Mouse (Mus musculus): ENCODE measurements around the gene Map2k3. TPM values are rescaled to one million over a fixed set of nuclear protein-coding genes. Genes with fewer than 3 reads are reported as not detected.

Map2k3 gene
- polyA plus RNA-seq, 1 experiment from 2014 or later: 86.4 TPM

DNA sequence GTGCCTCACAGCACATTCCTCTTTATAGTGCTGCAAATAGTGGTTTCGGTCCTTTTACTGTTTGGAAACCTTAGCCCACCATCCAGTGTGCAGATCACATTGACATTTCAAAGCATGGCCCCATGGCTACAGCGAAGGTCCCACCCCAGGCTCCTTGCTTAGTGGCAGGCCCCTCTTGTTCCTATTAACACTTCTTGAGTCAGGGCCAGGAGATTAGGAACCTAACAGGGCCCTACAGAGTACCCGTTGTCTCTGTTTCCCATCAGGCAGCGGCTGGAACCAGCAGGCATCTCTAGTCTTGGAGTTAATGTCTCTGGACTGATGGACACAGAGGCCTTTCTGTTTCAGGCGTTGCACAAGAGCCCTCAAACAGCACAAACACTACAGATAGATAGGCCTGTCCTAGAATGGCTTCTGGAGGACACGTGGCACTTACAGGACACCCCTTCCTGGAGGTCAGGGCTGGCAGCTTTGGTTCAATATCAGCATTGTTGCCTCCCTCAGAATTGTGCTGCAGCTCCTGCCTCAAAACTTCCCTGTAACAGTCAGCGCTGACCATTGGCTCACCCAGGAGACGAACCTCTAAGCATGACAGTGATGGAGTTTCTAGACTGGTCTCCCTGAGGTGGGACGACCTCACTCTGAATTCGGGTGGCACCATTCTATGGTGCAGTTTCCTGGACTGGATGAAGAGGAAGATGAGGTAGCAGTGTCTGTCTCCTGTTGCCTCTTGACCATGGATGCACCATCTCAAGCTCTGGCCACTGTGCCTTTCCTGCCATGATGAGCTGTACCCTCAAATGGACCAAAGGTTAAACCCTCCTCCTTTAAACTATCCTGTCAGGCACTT, 22.6 kb downstream of the Map2k3 start:
- no peak overlapping the region for H3K27ac ChIP-seq (ENCODE audit: low read depth, low read length)

DNA sequence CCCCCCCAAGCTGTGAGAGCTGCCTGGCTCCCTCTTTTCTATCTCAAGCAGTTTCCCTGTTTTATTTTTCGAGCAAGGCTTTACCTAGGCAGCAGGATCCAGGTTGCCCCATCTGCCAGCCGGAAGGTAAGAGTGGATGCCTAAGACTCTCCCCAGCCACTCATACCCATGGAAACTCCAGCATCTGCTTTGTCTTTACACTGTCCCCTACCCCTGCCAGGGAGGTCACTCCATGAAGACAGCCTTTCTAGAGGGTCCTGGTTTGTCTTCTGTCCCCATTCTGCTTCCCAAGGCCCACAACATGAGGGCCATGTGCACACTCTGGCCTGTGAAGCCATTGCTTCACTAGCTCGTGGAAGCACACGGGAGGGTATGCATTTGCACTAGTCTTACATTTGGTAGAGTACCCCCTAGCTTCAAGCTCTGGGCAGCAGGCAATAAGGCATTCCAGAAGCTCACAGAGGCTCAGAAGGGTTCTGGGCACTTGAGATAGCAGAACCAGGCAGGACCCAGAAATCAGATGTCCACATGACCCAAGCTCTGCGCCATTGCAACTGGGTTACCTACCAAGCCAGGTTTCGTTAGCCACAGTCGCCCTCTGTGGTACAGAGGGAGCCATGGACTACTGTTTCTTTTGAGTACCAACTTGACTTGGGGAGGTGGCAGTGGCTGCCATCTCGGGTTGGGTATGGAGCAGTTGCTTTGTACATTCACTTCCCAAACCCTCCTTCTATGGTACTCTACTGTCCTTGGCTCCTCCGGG, 24.0 kb downstream of the Map2k3 start:
- Histone ChIP-seq H3K9ac (ENCODE audit: low read depth, low read length) (no peak overlapping the region), H3K27ac (ENCODE audit: low read depth, low read length) (no peak overlapping the region), H3K27me3 (replicated peaks; ENCODE audit: control insufficient read depth, insufficient read depth, low read length) (no peaks in the 10 kb centered on the region), H3K9me3 (ENCODE audit: control insufficient read depth) (no peaks in the 10 kb centered on the region), H3K4me2 (replicated peaks; ENCODE audit: low read depth) (no peak overlapping the region), H3K4me3 (ENCODE audit: low read depth, low read length) (no peak overlapping the region), H3K36me3 (ENCODE audit: control insufficient read depth, insufficient read depth) (peaks cover 23% of the 10 kb centered on the region), H3K4me1 (replicated peaks; ENCODE audit: control insufficient read depth, insufficient read depth, low read length) (no peaks in the 10 kb centered on the region)
- no peak for TF ChIP-seq CTCF (IDR thresholded peaks at IDR 0.05; ENCODE audit: low read depth)
- WGBS: 84% methylated on average over 9 of the region's 9 CpGs
- ATAC-seq: no peak

More for the DNA sequence above, 22.6 kb downstream of the Map2k3 start:
- no peaks in the 10 kb centered on the region for H3K9me3 ChIP-seq (ENCODE audit: control insufficient read depth)
- no peak for ATAC-seq
- H3K27me3 ChIP-seq (replicated peaks; ENCODE audit: control insufficient read depth, insufficient read depth, low read length): no peaks in the 10 kb centered on the region
- no peak overlapping the region for H3K4me3 ChIP-seq (ENCODE audit: low read depth, low read length)
- H3K4me1 ChIP-seq (replicated peaks; ENCODE audit: control insufficient read depth, insufficient read depth, low read length): no peaks in the 10 kb centered on the region
- TF ChIP-seq CTCF (IDR thresholded peaks at IDR 0.05; ENCODE audit: low read depth): no peak
- 74% methylated on average over 10 of the region's 10 CpGs for WGBS
- no peak overlapping the region for H3K9ac ChIP-seq (ENCODE audit: low read depth, low read length)
- H3K36me3 ChIP-seq (ENCODE audit: control insufficient read depth, insufficient read depth): peaks cover 35% of the 10 kb centered on the region
- H3K4me2 ChIP-seq (replicated peaks; ENCODE audit: low read depth): peak overlapping the region; percentile 25; the same call in 1 of the 2 replicates

GRCm38 (mm10) chr11:60958948-60959347, 27.1 kb downstream of the Map2k3 start:
- H3K4me1 ChIP-seq (replicated peaks; ENCODE audit: control insufficient read depth, insufficient read depth, low read length): no peaks in the 10 kb centered on the region
- H3K27me3 ChIP-seq (replicated peaks; ENCODE audit: control insufficient read depth, insufficient read depth, low read length): no peaks in the 10 kb centered on the region
- no peak overlapping the region for H3K27ac ChIP-seq (ENCODE audit: low read depth, low read length)
- no peak for TF ChIP-seq CTCF (IDR thresholded peaks at IDR 0.05; ENCODE audit: low read depth)
- no peaks in the 10 kb centered on the region for H3K9me3 ChIP-seq (ENCODE audit: control insufficient read depth)
- no peak for ATAC-seq
- no peak overlapping the region for H3K9ac ChIP-seq (ENCODE audit: low read depth, low read length)
- no peaks in the 10 kb centered on the region; the same call in 1 of the 2 replicates for H3K36me3 ChIP-seq (ENCODE audit: control insufficient read depth, insufficient read depth)
- H3K4me2 ChIP-seq (replicated peaks; ENCODE audit: low read depth): no peak overlapping the region
- no peak overlapping the region for H3K4me3 ChIP-seq (ENCODE audit: low read depth, low read length)
- 87% methylated on average over 4 of the region's 4 CpGs for WGBS

DNA sequence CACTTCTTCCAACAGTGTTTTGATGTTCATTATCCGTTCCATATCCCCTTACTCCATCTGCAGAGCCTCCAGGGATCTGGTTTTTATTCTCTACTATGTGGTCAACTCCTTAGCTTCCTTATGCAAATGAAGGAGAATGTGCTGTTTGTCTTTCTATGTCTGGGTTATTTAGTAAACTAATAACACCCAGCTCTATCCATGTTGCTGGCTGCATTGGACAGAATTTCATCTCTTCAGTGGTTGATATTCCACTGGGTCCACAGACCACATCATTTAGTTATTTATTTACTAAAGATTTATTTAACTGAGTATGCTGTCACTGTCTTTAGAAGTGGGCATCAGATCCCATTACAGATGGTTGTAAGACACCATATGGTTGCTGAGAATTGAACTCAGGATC, 29.3 kb downstream of the Map2k3 start:
- no peaks in the 10 kb centered on the region for H3K4me1 ChIP-seq (replicated peaks; ENCODE audit: control insufficient read depth, insufficient read depth, low read length)
- no peak overlapping the region for H3K4me3 ChIP-seq (ENCODE audit: low read depth, low read length)
- no peak overlapping the region for H3K4me2 ChIP-seq (replicated peaks; ENCODE audit: low read depth)
- no peaks in the 10 kb centered on the region for H3K36me3 ChIP-seq (ENCODE audit: control insufficient read depth, insufficient read depth)
- no peaks in the 10 kb centered on the region for H3K9me3 ChIP-seq (ENCODE audit: control insufficient read depth)
- no peak overlapping the region for H3K9ac ChIP-seq (ENCODE audit: low read depth, low read length)
- WGBS: 52% methylated on average over 1 of the region's 1 CpGs
- no peaks in the 10 kb centered on the region for H3K27me3 ChIP-seq (replicated peaks; ENCODE audit: control insufficient read depth, insufficient read depth, low read length)
- no peak for ATAC-seq
- TF ChIP-seq CTCF (IDR thresholded peaks at IDR 0.05; ENCODE audit: low read depth): no peak
- H3K27ac ChIP-seq (ENCODE audit: low read depth, low read length): no peak overlapping the region

GRCm38 (mm10) chr11:60962709-60963108, 30.9 kb downstream of the Map2k3 start:
- no peak overlapping the region for H3K4me2 ChIP-seq (replicated peaks; ENCODE audit: low read depth)
- H3K4me1 ChIP-seq (replicated peaks; ENCODE audit: control insufficient read depth, insufficient read depth, low read length): no peaks in the 10 kb centered on the region
- no peak overlapping the region for H3K27ac ChIP-seq (ENCODE audit: low read depth, low read length)
- H3K27me3 ChIP-seq (replicated peaks; ENCODE audit: control insufficient read depth, insufficient read depth, low read length): no peaks in the 10 kb centered on the region
- no peak for TF ChIP-seq CTCF (IDR thresholded peaks at IDR 0.05; ENCODE audit: low read depth)
- H3K4me3 ChIP-seq (ENCODE audit: low read depth, low read length): no peak overlapping the region
- 83% methylated on average over 5 of the region's 5 CpGs for WGBS
- ATAC-seq: no peak
- H3K9ac ChIP-seq (ENCODE audit: low read depth, low read length): no peak overlapping the region
- no peaks in the 10 kb centered on the region for H3K36me3 ChIP-seq (ENCODE audit: control insufficient read depth, insufficient read depth)
- no peaks in the 10 kb centered on the region for H3K9me3 ChIP-seq (ENCODE audit: control insufficient read depth)

GRCm38 (mm10) chr11:60966974-60967373, 35.1 kb downstream of the Map2k3 start:
- no peak overlapping the region for H3K4me3 ChIP-seq (ENCODE audit: low read depth, low read length)
- no peak overlapping the region for H3K4me2 ChIP-seq (replicated peaks; ENCODE audit: low read depth)
- no peak for TF ChIP-seq CTCF (IDR thresholded peaks at IDR 0.05; ENCODE audit: low read depth)
- no peak overlapping the region for H3K27ac ChIP-seq (ENCODE audit: low read depth, low read length)
- H3K36me3 ChIP-seq (ENCODE audit: control insufficient read depth, insufficient read depth): no peaks in the 10 kb centered on the region
- H3K9me3 ChIP-seq (ENCODE audit: control insufficient read depth): no peaks in the 10 kb centered on the region
- H3K9ac ChIP-seq (ENCODE audit: low read depth, low read length): no peak overlapping the region
- no peak for ATAC-seq
- WGBS: 48% methylated on average over 6 of the region's 6 CpGs
- H3K27me3 ChIP-seq (replicated peaks; ENCODE audit: control insufficient read depth, insufficient read depth, low read length): no peaks in the 10 kb centered on the region
- no peaks in the 10 kb centered on the region for H3K4me1 ChIP-seq (replicated peaks; ENCODE audit: control insufficient read depth, insufficient read depth, low read length)
